Mouse (Mus musculus): ENCODE results near the gene Scgb1c1.

Gene Scgb1c1

DNA sequence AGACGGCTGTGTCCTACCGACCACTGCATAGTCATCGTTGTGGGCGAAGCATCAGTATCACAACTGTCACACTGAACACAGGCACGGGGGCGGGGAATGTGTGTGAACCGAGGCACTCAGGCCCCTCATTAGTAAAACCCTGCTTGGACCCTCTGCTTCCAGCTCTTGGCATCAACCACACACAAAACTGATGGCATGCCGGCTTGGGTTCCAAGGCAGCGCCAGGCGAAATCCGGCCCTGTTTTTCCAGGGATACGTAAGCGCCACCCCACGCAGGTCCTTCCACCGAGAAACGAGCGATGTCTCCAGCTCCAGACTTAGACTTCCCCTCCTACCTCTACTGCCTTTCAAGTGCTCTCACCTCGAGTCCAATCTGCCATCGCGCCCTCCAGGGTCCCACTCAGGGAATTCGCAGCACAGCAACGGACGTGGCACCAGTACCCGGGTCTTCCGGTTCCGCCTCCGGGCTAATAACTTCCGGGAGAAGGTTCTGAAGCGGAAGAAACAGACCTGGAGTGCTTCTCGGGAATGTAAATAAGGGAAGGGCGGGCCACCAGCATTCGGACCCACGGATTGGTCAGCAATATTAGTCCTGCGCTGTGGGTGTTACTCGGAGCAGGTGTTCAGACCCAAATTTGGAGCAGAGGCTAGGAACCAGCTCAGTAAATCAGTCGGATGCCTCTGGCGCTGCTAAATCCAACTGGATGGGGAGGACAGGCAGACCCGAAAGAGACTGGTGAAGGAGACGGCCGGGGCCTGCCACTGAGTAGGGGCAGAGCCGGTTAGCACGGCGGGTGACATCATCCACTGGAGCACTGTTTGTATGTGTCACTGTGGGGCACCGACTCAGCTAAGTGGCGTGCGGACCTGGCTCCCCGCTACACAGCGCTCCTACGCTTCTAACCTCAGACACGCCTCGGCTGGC lies 10.8 kb downstream of the Scgb1c1 start, which contains the start of gene Gm45785:
TSS of gene Gm45785 (minus strand) at position 472 of the 925 bp plus-strand sequence.
- TF ChIP-seq GATA4 (IDR thresholded peaks at IDR 0.05; ENCODE audit: insufficient replicate concordance, low read length) = no peak

- peak; percentile 33; the same call in 1 of the 2 replicates for TF ChIP-seq GATA4 (IDR thresholded peaks at IDR 0.05; ENCODE audit: insufficient replicate concordance, low read length)
These were observed 11.6 kb downstream of the Scgb1c1 start, which contains the start of gene Ric8a for GRCm38 (mm10) chr7:140856785-140857549. TSS of gene Ric8a (plus strand) at chr7:140856957.

- TF ChIP-seq GATA4 (IDR thresholded peaks at IDR 0.05; ENCODE audit: insufficient replicate concordance, low read length) = no peak
These were observed 12.5 kb downstream of the Scgb1c1 start, which contains the start of gene Bet1l for GRCm38 (mm10) chr7:140857550-140858505. TSS of gene Bet1l (minus strand) at chr7:140857577.

GRCm38 (mm10) chr7:140858746-140859145 lies 13.4 kb downstream of the Scgb1c1 start:
- no peak for TF ChIP-seq GATA4 (IDR thresholded peaks at IDR 0.05; ENCODE audit: insufficient replicate concordance, low read length)

- TF ChIP-seq GATA4 (IDR thresholded peaks at IDR 0.05; ENCODE audit: insufficient replicate concordance, low read length) = no peak
These were observed 14.7 kb downstream of the Scgb1c1 start for GRCm38 (mm10) chr7:140859997-140860396.

- TF ChIP-seq GATA4 (IDR thresholded peaks at IDR 0.05; ENCODE audit: insufficient replicate concordance, low read length) = no peak
These were observed 15.4 kb downstream of the Scgb1c1 start for GRCm38 (mm10) chr7:140860728-140861127.

DNA sequence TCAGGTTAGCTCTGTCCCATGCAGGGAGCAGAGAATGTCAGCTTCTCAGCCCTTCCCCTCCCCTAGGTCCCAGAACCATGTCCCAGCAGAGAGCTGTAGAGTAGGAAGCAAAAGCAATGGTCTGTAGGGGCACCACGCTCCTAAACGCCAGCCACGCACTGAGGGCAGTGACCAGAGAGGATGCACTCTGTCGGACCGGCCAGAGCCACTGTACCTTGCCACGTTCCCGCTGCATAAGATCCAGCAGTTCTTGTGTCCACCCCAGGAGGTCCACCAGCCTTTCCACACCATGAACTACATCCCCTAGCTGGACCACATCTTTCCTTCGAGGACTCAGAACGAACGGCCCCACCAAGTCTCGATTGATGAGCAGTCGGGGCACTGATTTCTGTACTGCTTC lies 19.4 kb downstream of the Scgb1c1 start:
- TF ChIP-seq GATA4 (IDR thresholded peaks at IDR 0.05; ENCODE audit: insufficient replicate concordance, low read length) = no peak

GRCm38 (mm10) chr7:140874224-140874623 lies 28.9 kb downstream of the Scgb1c1 start:
- no peak for TF ChIP-seq GATA4 (IDR thresholded peaks at IDR 0.05; ENCODE audit: insufficient replicate concordance, low read length)

GRCm38 (mm10) chr7:140877364-140877763 lies 32.0 kb downstream of the Scgb1c1 start:
- no peak for TF ChIP-seq GATA4 (IDR thresholded peaks at IDR 0.05; ENCODE audit: insufficient replicate concordance, low read length)

DNA sequence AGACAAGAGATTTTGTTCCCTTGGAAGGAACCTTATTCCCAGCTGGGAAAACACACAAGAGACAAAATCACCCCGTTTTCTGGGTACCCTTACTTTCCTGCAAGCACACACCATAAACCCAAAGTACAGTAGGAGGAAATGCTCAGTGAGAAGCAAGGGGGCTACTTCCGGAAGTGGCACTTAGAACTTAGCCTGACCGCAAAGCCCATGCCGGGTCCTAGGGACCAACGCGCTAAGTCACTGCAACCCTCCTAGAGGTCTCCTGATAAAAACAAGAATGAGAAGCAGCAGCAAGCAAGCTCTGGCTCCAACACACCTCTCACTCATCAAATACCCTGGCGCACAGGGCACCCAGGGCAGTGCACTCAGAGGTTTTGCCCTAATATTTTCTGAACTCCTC lies 34.0 kb downstream of the Scgb1c1 start:
- no peak for TF ChIP-seq GATA4 (IDR thresholded peaks at IDR 0.05; ENCODE audit: insufficient replicate concordance, low read length)

DNA sequence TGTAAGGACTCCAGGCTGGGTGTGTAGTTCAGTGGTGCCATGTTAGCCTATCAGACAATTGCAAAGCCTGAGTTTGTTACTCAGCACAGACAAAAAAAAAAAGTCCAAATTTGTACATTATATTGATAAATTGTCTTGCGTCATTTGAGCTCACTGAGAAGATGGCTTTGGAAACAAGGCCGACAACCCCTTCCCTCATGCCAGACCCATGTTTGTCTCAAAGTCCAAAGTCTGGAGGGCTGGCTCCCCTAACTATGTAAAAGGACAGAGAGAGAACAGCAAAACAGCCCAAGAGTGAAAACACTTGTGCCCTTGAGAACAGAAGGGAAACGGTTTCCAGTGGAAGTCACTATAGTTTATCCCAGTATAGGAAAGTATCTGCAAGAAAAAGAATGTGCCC lies 35.1 kb downstream of the Scgb1c1 start:
- no peak for TF ChIP-seq GATA4 (IDR thresholded peaks at IDR 0.05; ENCODE audit: insufficient replicate concordance, low read length)

DNA sequence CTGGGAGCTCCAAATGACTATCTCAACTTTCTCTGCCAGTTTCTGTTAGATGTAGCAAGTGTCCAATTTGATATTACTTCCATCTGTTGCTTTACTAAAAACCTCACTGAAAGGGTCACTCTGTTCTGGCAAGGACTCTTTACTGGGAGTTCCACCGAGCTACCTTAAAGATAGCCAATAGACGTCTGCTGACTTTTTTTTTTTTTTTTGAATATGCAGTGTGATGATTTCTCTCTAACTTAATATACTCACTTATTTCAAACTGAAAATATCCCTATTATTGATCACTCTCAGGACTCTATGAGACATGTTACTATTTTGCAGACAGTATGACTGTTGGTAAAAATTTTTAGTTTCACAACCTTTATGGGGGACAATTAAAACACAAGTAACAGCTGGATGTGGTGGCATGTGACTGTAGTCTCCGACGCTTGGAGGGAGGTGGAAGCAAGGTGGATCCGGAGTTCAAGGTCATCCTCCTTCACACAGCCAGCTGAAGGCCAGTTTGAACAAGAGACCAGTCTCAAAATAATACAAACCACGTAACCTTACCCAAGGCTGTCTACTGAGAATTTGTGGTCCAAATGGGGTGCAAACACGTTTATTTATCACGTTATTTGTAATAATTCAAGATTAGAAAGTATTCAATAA lies 35.6 kb downstream of the Scgb1c1 start:
- no peak for TF ChIP-seq GATA4 (IDR thresholded peaks at IDR 0.05; ENCODE audit: insufficient replicate concordance, low read length)

- TF ChIP-seq GATA4 (IDR thresholded peaks at IDR 0.05; ENCODE audit: insufficient replicate concordance, low read length) = no peak
These were observed 36.5 kb downstream of the Scgb1c1 start, which contains the start of the genes Psmd13 and Sirt3 for GRCm38 (mm10) chr7:140881696-140882468. TSS of gene Psmd13 (plus strand) at chr7:140881968. TSS of gene Sirt3 (minus strand) at chr7:140882309.
